Mouse (Mus musculus) testis, adult 2 months (tissue): ENCODE data around the gene Galnt18. TPM values are rescaled to one million over a fixed set of nuclear protein-coding genes. Genes with fewer than 3 reads are reported as not detected.

Source experiments
- H3K27ac ChIP-seq: fragments of 200-500 bp; 2 replicates; pipeline ENCODE4 v1.5.1; 2012; ENCODE audit warnings: low read depth, low read length; ENCODE audit not compliant: control insufficient read depth, insufficient read depth
- H3K27me3 ChIP-seq: fragments of 200-500 bp; 2 replicates; pipeline ENCODE4 v1.6.1; 2012; ENCODE audit warnings: mild to moderate bottlenecking, low read length, moderate library complexity; ENCODE audit not compliant: control insufficient read depth, insufficient read depth
- H3K36me3 ChIP-seq: fragments of 200-500 bp; 2 replicates; pipeline ENCODE4 v1.6.1; 2012; ENCODE audit warnings: mild to moderate bottlenecking, low read length; ENCODE audit not compliant: control insufficient read depth, insufficient read depth
- H3K4me1 ChIP-seq: fragments of 200-500 bp; 2 replicates; pipeline ENCODE4 v1.6.1; 2012; ENCODE audit warnings: low read length; ENCODE audit not compliant: control insufficient read depth, insufficient read depth
- H3K4me3 ChIP-seq: fragments of 200-500 bp; 2 replicates; pipeline ENCODE4 v1.5.1; 2012; ENCODE audit warnings: low read depth, mild to moderate bottlenecking, low read length, moderate library complexity, mixed read lengths; ENCODE audit not compliant: control insufficient read depth
- CTCF ChIP-seq: fragments of 200-500 bp; IDR thresholded peaks from 2 replicates; pipeline ENCODE4 v1.5.1; 2012; ENCODE audit warnings: low read depth, mild to moderate bottlenecking, inconsistent platforms, low read length, moderate library complexity; ENCODE audit not compliant: control insufficient read depth, insufficient read depth, insufficient replicate concordance
- POLR2A ChIP-seq: fragments of 200-500 bp; IDR thresholded peaks from 2 replicates; pipeline ENCODE4 v1.6.1; 2012; ENCODE audit warnings: low read depth, mild to moderate bottlenecking, inconsistent platforms, low read length, moderate library complexity; ENCODE audit not compliant: control insufficient read depth
- polyA plus RNA-seq: library from polyadenylated mRNA; depleted of rRNA; stranded (reverse); fragments of >200 nt; gene quantifications from 2 replicates; pipeline ENCODE4 v1.2.3, GENCODE M21; 2012

Galnt18 gene
- polyA plus RNA-seq, 1 experiment: 3.3 TPM

GRCm38 (mm10) chr7:111626232-111626631 is 153.5 kb downstream of the Galnt18 start:
- Histone ChIP-seq H3K36me3 (no peaks in the 10 kb centered on the region), H3K27me3 (no peaks in the 10 kb centered on the region), H3K27ac (no peak overlapping the region), H3K4me3 (no peak overlapping the region), H3K4me1 (peaks cover 4% of the 10 kb centered on the region; the same call in 1 of the 2 replicates)
- TF ChIP-seq POLR2A (no peak), CTCF (no peak)

- TF ChIP-seq POLR2A: no peak
- TF ChIP-seq CTCF: no peak
- H3K36me3 ChIP-seq: no peaks in the 10 kb centered on the region
- no peak overlapping the region for H3K4me3 ChIP-seq
- peaks cover 2% of the 10 kb centered on the region; the same call in 1 of the 2 replicates for H3K4me1 ChIP-seq
- no peaks in the 10 kb centered on the region for H3K27me3 ChIP-seq
- no peak overlapping the region for H3K27ac ChIP-seq
These were observed 154.0 kb downstream of the Galnt18 start for GRCm38 (mm10) chr7:111625736-111626135.

GRCm38 (mm10) chr7:111616231-111616937 is 163.4 kb downstream of the Galnt18 start:
- Histone ChIP-seq H3K36me3 (no peaks in the 10 kb centered on the region), H3K4me1 (no peaks in the 10 kb centered on the region), H3K4me3 (no peak overlapping the region), H3K27ac (no peak overlapping the region), H3K27me3 (no peaks in the 10 kb centered on the region)
- TF ChIP-seq CTCF: no peak
- TF ChIP-seq POLR2A: no peak

- H3K4me3 ChIP-seq: no peak overlapping the region
- TF ChIP-seq CTCF (no peak), POLR2A (no peak)
- H3K27ac ChIP-seq: no peak overlapping the region
- no peaks in the 10 kb centered on the region for H3K4me1 ChIP-seq
- no peaks in the 10 kb centered on the region for H3K27me3 ChIP-seq
- no peaks in the 10 kb centered on the region for H3K36me3 ChIP-seq
These were observed 165.3 kb downstream of the Galnt18 start for GRCm38 (mm10) chr7:111614471-111614870.

GRCm38 (mm10) chr7:111607476-111607875 is 172.3 kb downstream of the Galnt18 start:
- no peaks in the 10 kb centered on the region for H3K27me3 ChIP-seq
- no peaks in the 10 kb centered on the region for H3K4me1 ChIP-seq
- H3K27ac ChIP-seq: no peak overlapping the region
- H3K4me3 ChIP-seq: no peak overlapping the region
- TF ChIP-seq CTCF: no peak
- no peak for TF ChIP-seq POLR2A
- H3K36me3 ChIP-seq: no peaks in the 10 kb centered on the region

GRCm38 (mm10) chr7:111606091-111606490 is 173.7 kb downstream of the Galnt18 start:
- Histone ChIP-seq H3K4me3 (no peak overlapping the region), H3K27ac (no peak overlapping the region), H3K4me1 (no peaks in the 10 kb centered on the region), H3K27me3 (no peaks in the 10 kb centered on the region), H3K36me3 (no peaks in the 10 kb centered on the region)
- TF ChIP-seq POLR2A (no peak), CTCF (no peak)

- no peak for TF ChIP-seq CTCF
- no peak for TF ChIP-seq POLR2A
- no peaks in the 10 kb centered on the region for H3K36me3 ChIP-seq
These were observed 174.1 kb downstream of the Galnt18 start for GRCm38 (mm10) chr7:111605663-111606062.

More at GRCm38 (mm10) chr7:111605663-111606062, 174.1 kb downstream of the Galnt18 start:
- no peaks in the 10 kb centered on the region for H3K4me1 ChIP-seq
- H3K27ac ChIP-seq: no peak overlapping the region
- no peaks in the 10 kb centered on the region for H3K27me3 ChIP-seq
- no peak overlapping the region for H3K4me3 ChIP-seq
